Mouse (Mus musculus) CH12.LX (cell line): Measurements from ENCODE around the gene Adam12. TPM values are rescaled to one million over a fixed set of nuclear protein-coding genes. Genes with fewer than 3 reads are reported as not detected.

Source experiments
- DNase-seq: peaks from one replicate; pipeline ENCODE4 v3.0.0-alpha.2; 2013; ENCODE audit errors: extremely low read depth
- H3K27ac ChIP-seq: 2 replicates; pipeline ENCODE4 v1.5.1; 2012; ENCODE audit warnings: low read depth, mild to moderate bottlenecking, control low read depth, moderate library complexity; ENCODE audit not compliant: insufficient read depth
- H3K27me3 ChIP-seq: replicated peaks from 2 replicates; pipeline ENCODE3; 2012; ENCODE audit warnings: inconsistent platforms
- H3K36me3 ChIP-seq, 2 experiments: replicated peaks in 1 of 2; 2 replicates each; pipeline versions ENCODE3 to v1.6.1; 2012; ENCODE audit warnings: inconsistent platforms in 1 of 2, low read length in 1 of 2, mild to moderate bottlenecking in 1 of 2, mixed read lengths in 1 of 2, moderate library complexity in 1 of 2; ENCODE audit not compliant: control insufficient read depth in 1 of 2, insufficient read depth in 1 of 2
- H3K4me1 ChIP-seq, 2 experiments: 2 replicates each; pipeline ENCODE4 v1.6.1; 2012; ENCODE audit warnings: inconsistent platforms in 1 of 2, moderate library complexity in 1 of 2; ENCODE audit not compliant: insufficient read depth in 2 of 2, control insufficient read depth in 1 of 2
- H3K4me2 ChIP-seq: 2 replicates; pipeline ENCODE4 v1.6.1; 2012; ENCODE audit warnings: low read depth, mild to moderate bottlenecking, control low read depth; ENCODE audit not compliant: poor library complexity, insufficient read depth, severe bottlenecking
- H3K4me3 ChIP-seq, 3 experiments: fragments of 150-350 bp in 1 of 3; sonication (generic) in 1 of 3; replicated peaks in 1 of 3; 2 replicates each; pipeline versions ENCODE3 to v1.5.1; 2011 to 2012; ENCODE audit warnings: low read depth in 2 of 3, low read length in 2 of 3, mild to moderate bottlenecking in 2 of 3, moderate library complexity in 2 of 3, control low read depth in 1 of 3, improper control_type of control experiment in 1 of 3, inconsistent platforms in 1 of 3, mixed read lengths in 1 of 3; ENCODE audit not compliant: poor library complexity in 1 of 3
- H3K79me2 ChIP-seq: replicated peaks from 2 replicates; pipeline ENCODE4 v1.6.1; 2012; ENCODE audit warnings: mild to moderate bottlenecking, moderate library complexity; ENCODE audit not compliant: control insufficient read depth, poor library complexity, insufficient read depth, severe bottlenecking; ENCODE audit errors: extremely low read depth
- H3K9ac ChIP-seq: 2 replicates; pipeline ENCODE4 v1.6.1; 2012; ENCODE audit warnings: low read depth, mild to moderate bottlenecking, control low read depth, moderate library complexity; ENCODE audit not compliant: insufficient read depth
- H3K9me3 ChIP-seq: replicated peaks from 2 replicates; pipeline ENCODE3; 2012; ENCODE audit warnings: low read length, inconsistent platforms, mixed read lengths
- BHLHE40 ChIP-seq: IDR thresholded peaks from 2 replicates; pipeline ENCODE4 v1.6.1; 2011; ENCODE audit warnings: mild to moderate bottlenecking, low read depth, low read length, improper control_type of control experiment
- CHD2 ChIP-seq: IDR thresholded peaks from 2 replicates; pipeline ENCODE4 v1.6.1; 2011; ENCODE audit warnings: low read length, improper control_type of control experiment
- CTCF ChIP-seq, 2 experiments: IDR thresholded peaks in 1 of 2; conservative IDR thresholded peaks in 1 of 2; 2 replicates each; pipeline ENCODE4 v1.5.1; 2011 to 2012; ENCODE audit warnings: low read depth in 2 of 2, low read length in 2 of 2, improper control_type of control experiment in 1 of 2, inconsistent platforms in 1 of 2, mild to moderate bottlenecking in 1 of 2, moderate library complexity in 1 of 2
- E2F4 ChIP-seq: IDR thresholded peaks from 2 replicates; pipeline ENCODE4 v1.6.1; 2011; ENCODE audit warnings: low read depth, low read length, improper control_type of control experiment; ENCODE audit not compliant: insufficient replicate concordance
- ELF1 ChIP-seq: IDR thresholded peaks from 2 replicates; pipeline ENCODE4 v1.6.1; 2014; ENCODE audit warnings: low read depth, mild to moderate bottlenecking, inconsistent platforms, low read length, improper control_type of control experiment
- ETS1 ChIP-seq: conservative IDR thresholded peaks from 2 replicates; pipeline ENCODE4 v1.6.1; 2012; ENCODE audit warnings: low read depth, mild to moderate bottlenecking, inconsistent platforms, low read length, improper control_type of control experiment, moderate library complexity
- HCFC1 ChIP-seq: IDR thresholded peaks from 2 replicates; pipeline ENCODE4 v1.6.1; 2012; ENCODE audit warnings: low read depth, mild to moderate bottlenecking, inconsistent platforms, low read length, improper control_type of control experiment
- JUN ChIP-seq: IDR thresholded peaks from 2 replicates; pipeline ENCODE4 v1.6.1; 2011; ENCODE audit warnings: low read depth, mild to moderate bottlenecking, low read length, improper control_type of control experiment, moderate library complexity; ENCODE audit not compliant: insufficient read depth
- JUND ChIP-seq: conservative IDR thresholded peaks from 2 replicates; pipeline ENCODE4 v1.6.1; 2011; ENCODE audit warnings: low read depth, low read length, improper control_type of control experiment
- MAFK ChIP-seq: IDR thresholded peaks from 2 replicates; pipeline ENCODE4 v1.6.1; 2011; ENCODE audit warnings: low read length, improper control_type of control experiment; ENCODE audit not compliant: insufficient replicate concordance
- MAX ChIP-seq: IDR thresholded peaks from 2 replicates; pipeline ENCODE4 v1.6.1; 2011; ENCODE audit warnings: low read length, improper control_type of control experiment
- MAZ ChIP-seq: IDR thresholded peaks from 2 replicates; pipeline ENCODE4 v1.6.1; 2012; ENCODE audit warnings: low read depth, mild to moderate bottlenecking, inconsistent platforms, low read length, improper control_type of control experiment, moderate library complexity
- MYC ChIP-seq: IDR thresholded peaks from 2 replicates; pipeline ENCODE4 v1.6.1; 2011; ENCODE audit warnings: low read depth, mild to moderate bottlenecking, improper control_type of control experiment, low read length
- NRF1 ChIP-seq: IDR thresholded peaks from 2 replicates; pipeline ENCODE4 v1.6.1; 2014; ENCODE audit warnings: low read depth, mild to moderate bottlenecking, inconsistent platforms, low read length, improper control_type of control experiment, moderate library complexity
- PAX5 ChIP-seq: IDR thresholded peaks from 2 replicates; pipeline ENCODE4 v1.6.1; 2012; ENCODE audit warnings: low read length, inconsistent platforms, mixed read lengths
- POLR2A ChIP-seq: IDR thresholded peaks from 2 replicates; pipeline ENCODE4 v1.6.1; 2011; ENCODE audit warnings: low read depth, mild to moderate bottlenecking, improper control_type of control experiment, low read length
- POLR2AphosphoS2 ChIP-seq: IDR thresholded peaks from 2 replicates; pipeline ENCODE4 v1.6.1; 2011; ENCODE audit warnings: low read depth, low read length, improper control_type of control experiment
- RAD21 ChIP-seq: IDR thresholded peaks from 2 replicates; pipeline ENCODE4 v1.6.1; 2011; ENCODE audit warnings: low read depth, mild to moderate bottlenecking, low read length, improper control_type of control experiment, moderate library complexity
- TBP ChIP-seq: conservative IDR thresholded peaks from 2 replicates; pipeline ENCODE4 v1.6.1; 2011; ENCODE audit warnings: low read depth, low read length, improper control_type of control experiment
- TCF12 ChIP-seq: IDR thresholded peaks from 2 replicates; pipeline ENCODE4 v1.6.1; 2014; ENCODE audit warnings: low read depth, mild to moderate bottlenecking, inconsistent platforms, low read length, improper control_type of control experiment
- USF1 ChIP-seq: IDR thresholded peaks from 2 replicates; pipeline ENCODE4 v1.6.1; 2014; ENCODE audit warnings: low read depth, mild to moderate bottlenecking, inconsistent platforms, low read length, improper control_type of control experiment
- ZKSCAN1 ChIP-seq: IDR thresholded peaks from 2 replicates; pipeline ENCODE4 v1.6.1; 2012; ENCODE audit warnings: low read depth, inconsistent platforms, low read length, improper control_type of control experiment, borderline replicate concordance
- ZMIZ1 ChIP-seq: IDR thresholded peaks from 2 replicates; pipeline ENCODE4 v1.6.1; 2012; ENCODE audit warnings: low read depth, mild to moderate bottlenecking, inconsistent platforms, low read length, improper control_type of control experiment
- ZNF384 ChIP-seq: IDR thresholded peaks from 2 replicates; pipeline ENCODE4 v1.6.1; 2012; ENCODE audit warnings: low read depth, low read length, improper control_type of control experiment, inconsistent platforms
- dilution Hi-C: fragments of 300-500 bp; cut with MboI; formaldehyde crosslinking; loops from 2 replicates; pipeline ENCODE4 v1.14.3; 2020; ENCODE audit warnings: low sequenced_read_pairs; ENCODE audit not compliant: extremely low pct_unique_long_range_greater_than_20kb, extremely low pct_ligation_motif_present
- in situ Hi-C: fragments of 300-500 bp; cut with MboI; formaldehyde crosslinking; loops from 3 replicates; pipeline ENCODE4 v1.14.3; 2019; ENCODE audit warnings: low sequenced_read_pairs, low pct_ligation_motif_present, low pct_unique_long_range_greater_than_20kb, mixed read lengths
- polyA plus RNA-seq: library from polyadenylated mRNA; unstranded; fragments of >175 nt; gene quantifications from 2 replicates; pipeline ENCODE4 v1.2.1, GENCODE M21; 2012; ENCODE audit warnings: low read depth; ENCODE audit not compliant: insufficient read length
- total RNA-seq, 2 experiments: library from RNA; depleted of rRNA; stranded (reverse); fragments of 300-350 nt in 1 of 2; fragments of >200 nt in 1 of 2; gene quantifications; 2 replicates each; pipeline ENCODE4 v1.2.3; 2012 to 2014

The Adam12 gene
- total and polyA plus RNA-seq, 3 experiments: not detected

- dilution Hi-C loops (no loop called here), in situ Hi-C loops (no loop called here)
- Histone ChIP-seq H3K4me3 (no peak overlapping the region), H3K4me2 (no peak overlapping the region), H3K9ac (no peak overlapping the region), H3K79me2 (no peaks in the 10 kb centered on the region), H3K27me3 (no peaks in the 10 kb centered on the region), H3K36me3 (no peaks in the 10 kb centered on the region), H3K9me3 (peaks cover 67% of the 10 kb centered on the region), H3K27ac (no peak overlapping the region), H3K4me1 (no peaks in the 10 kb centered on the region)
- DNase-seq: no peak
- TF ChIP-seq ELF1: no peak
- TF ChIP-seq JUN: no peak
- TF ChIP-seq, all 38 proteins: peak for 0
Observed at GRCm38 (mm10) chr7:134175201-134175600, 56.7 kb downstream of the Adam12 start.

- no peaks in the 10 kb centered on the region for H3K36me3 ChIP-seq
- H3K27me3 ChIP-seq: no peaks in the 10 kb centered on the region
- no peak overlapping the region for H3K9ac ChIP-seq
- dilution Hi-C loops: no loop called here
- H3K79me2 ChIP-seq: no peaks in the 10 kb centered on the region
- DNase-seq: no peak
- H3K4me3 ChIP-seq: no peak overlapping the region
- peaks cover 68% of the 10 kb centered on the region for H3K9me3 ChIP-seq
- H3K4me1 ChIP-seq: no peaks in the 10 kb centered on the region
- TF ChIP-seq MAX (no peak), BHLHE40 (no peak), TBP (no peak), E2F4 (no peak), CTCF (conservative IDR thresholded peaks at IDR 0.05 in 1 of 2, IDR thresholded peaks at IDR 0.05 in 1 of 2; ENCODE audit: low read depth in 2 of 2, low read length in 2 of 2) (no peak), PAX5 (no peak)
- TF ChIP-seq, all 38 proteins: peak for 0
- H3K27ac ChIP-seq: no peak overlapping the region
- in situ Hi-C loops: no loop called here
- H3K4me2 ChIP-seq: no peak overlapping the region
Observed at GRCm38 (mm10) chr7:134173442-134174090, 58.4 kb downstream of the Adam12 start.

- Histone ChIP-seq H3K9ac (no peak overlapping the region), H3K4me3 (no peak overlapping the region), H3K4me2 (no peak overlapping the region), H3K36me3 (no peaks in the 10 kb centered on the region), H3K9me3 (peaks cover 67% of the 10 kb centered on the region), H3K27ac (no peak overlapping the region), H3K4me1 (no peaks in the 10 kb centered on the region), H3K27me3 (no peaks in the 10 kb centered on the region), H3K79me2 (no peaks in the 10 kb centered on the region)
- no peak for DNase-seq
- TF ChIP-seq CHD2 (no peak), ZNF384 (no peak), MAX (no peak), POLR2A (no peak), ZMIZ1 (no peak), CTCF (conservative IDR thresholded peaks at IDR 0.05 in 1 of 2, IDR thresholded peaks at IDR 0.05 in 1 of 2; ENCODE audit: low read depth in 2 of 2, low read length in 2 of 2) (no peak), HCFC1 (no peak), RAD21 (no peak), MAZ (no peak), MAFK (no peak), MYC (no peak), POLR2AphosphoS2 (no peak), USF1 (no peak), JUND (no peak), ETS1 (no peak), TCF12 (no peak), ZKSCAN1 (no peak), NRF1 (no peak)
- in situ Hi-C loops: no loop called here
- dilution Hi-C loops: no loop called here
Observed at GRCm38 (mm10) chr7:134170180-134170910, 61.6 kb downstream of the Adam12 start.
